Mouse (Mus musculus) bone marrow, adult 2 months (tissue): Measurements from ENCODE around the gene Mrpl51. TPM values are rescaled to one million over a fixed set of nuclear protein-coding genes. Genes with fewer than 3 reads are reported as not detected.
A peak's percentile ranks its signal among the peaks of the same experiment; 100 is the strongest.

Experiments used
- H3K27ac ChIP-seq: fragments of 200-500 bp; 2 replicates; pipeline ENCODE4 v1.5.1; 2012; ENCODE audit warnings: low read depth, mild to moderate bottlenecking, control low read depth, inconsistent platforms, low read length; ENCODE audit not compliant: control insufficient read depth, poor library complexity, insufficient read depth
- H3K4me1 ChIP-seq: fragments of 200-500 bp; 2 replicates; pipeline ENCODE4 v1.6.1; 2011; ENCODE audit warnings: low read length; ENCODE audit not compliant: control insufficient read depth, insufficient read depth
- H3K4me3 ChIP-seq: fragments of 200-500 bp; replicated peaks from 2 replicates; pipeline ENCODE3; 2011; ENCODE audit warnings: mild to moderate bottlenecking, low read depth, low read length, control low read depth; ENCODE audit not compliant: control insufficient read depth
- CTCF ChIP-seq: fragments of 200-500 bp; IDR thresholded peaks from 2 replicates; pipeline ENCODE4 v1.5.1; 2011; ENCODE audit warnings: low read length, control low read depth; ENCODE audit not compliant: control insufficient read depth, insufficient read depth
- POLR2A ChIP-seq: fragments of 200-500 bp; IDR thresholded peaks from 2 replicates; pipeline ENCODE4 v1.6.1; 2011; ENCODE audit warnings: low read depth, mild to moderate bottlenecking, control low read depth, low read length, borderline replicate concordance; ENCODE audit not compliant: control insufficient read depth
- WGBS: fragments of 180-500 bp; shearing (Covaris S2); methylation state at CpG from one replicate; pipeline ENCODE4 v1.1.7; 2018; 5-methylcytosine and 5-hydroxymethylcytosine counted together
- polyA plus RNA-seq: library from polyadenylated mRNA; stranded (reverse); fragments of >200 nt; gene quantifications from 2 replicates; pipeline ENCODE4 v1.2.4, GENCODE M21; 2011; ENCODE audit warnings: low replicate concordance; ENCODE audit not compliant: missing spikeins, insufficient read depth, insufficient read length

The Mrpl51 gene
- polyA plus RNA-seq, 1 experiment: 193 TPM

GRCm38 (mm10) chr6:125148251-125148925 is 43.2 kb upstream of the Mrpl51 start:
- no peak overlapping the region for H3K4me3 ChIP-seq
- peaks cover 11% of the 10 kb centered on the region; the same call in 1 of the 2 replicates for H3K4me1 ChIP-seq
- 35% methylated on average over 18 of the region's 18 CpGs for WGBS
- TF ChIP-seq POLR2A: peak; percentile 22; the same call in 1 of the 2 replicates
- TF ChIP-seq CTCF: no peak
- peak overlapping the region; percentile 13 for H3K27ac ChIP-seq

- H3K4me3 ChIP-seq: no peak overlapping the region
- peaks cover 11% of the 10 kb centered on the region; the same call in 1 of the 2 replicates for H3K4me1 ChIP-seq
- peak overlapping the region; percentile 44 for H3K27ac ChIP-seq
- TF ChIP-seq CTCF (no peak), POLR2A (peak; percentile 25; the same call in 1 of the 2 replicates)
- 36% methylated on average over 16 of the region's 16 CpGs for WGBS
These were observed 42.6 kb upstream of the Mrpl51 start for GRCm38 (mm10) chr6:125148926-125149568.

GRCm38 (mm10) chr6:125149569-125149950 is 42.0 kb upstream of the Mrpl51 start:
- Histone ChIP-seq H3K27ac (peak overlapping the region; percentile 44; the same call in 1 of the 2 replicates), H3K4me3 (no peak overlapping the region), H3K4me1 (peaks cover 11% of the 10 kb centered on the region; the same call in 1 of the 2 replicates)
- TF ChIP-seq CTCF (no peak), POLR2A (no peak)
- WGBS: 66% methylated on average over 7 of the region's 7 CpGs

- WGBS: 63% methylated on average over 22 of the region's 22 CpGs
- Histone ChIP-seq H3K4me3 (no peak overlapping the region), H3K27ac (no peak overlapping the region; the same call in 1 of the 2 replicates), H3K4me1 (peaks cover 5% of the 10 kb centered on the region; the same call in 1 of the 2 replicates)
- no peak for TF ChIP-seq CTCF
- TF ChIP-seq POLR2A: no peak
These were observed 39.2 kb upstream of the Mrpl51 start for GRCm38 (mm10) chr6:125152212-125153017.

DNA sequence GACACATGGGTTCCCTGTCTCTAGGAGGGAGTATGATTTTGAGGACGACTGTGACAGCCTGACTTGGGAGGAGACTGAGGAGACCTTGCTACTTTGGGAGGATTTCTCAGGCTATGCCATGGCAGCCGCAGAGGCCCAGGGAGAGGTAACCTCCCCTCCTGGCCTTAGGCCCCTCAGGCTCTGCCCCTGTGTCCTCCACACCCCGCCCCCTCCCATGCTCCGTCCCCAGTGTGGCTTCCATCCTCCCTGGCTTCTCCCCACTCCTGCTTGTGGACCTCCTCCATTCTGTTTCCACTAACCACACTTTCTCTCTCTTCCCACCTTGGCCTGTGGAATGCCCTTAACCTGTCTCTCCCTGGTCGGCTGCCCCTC is 38.6 kb upstream of the Mrpl51 start:
- Histone ChIP-seq H3K4me1 (peaks cover 5% of the 10 kb centered on the region; the same call in 1 of the 2 replicates), H3K4me3 (no peak overlapping the region), H3K27ac (no peak overlapping the region)
- 76% methylated on average over 5 of the region's 5 CpGs for WGBS
- no peak for TF ChIP-seq CTCF
- no peak for TF ChIP-seq POLR2A

DNA sequence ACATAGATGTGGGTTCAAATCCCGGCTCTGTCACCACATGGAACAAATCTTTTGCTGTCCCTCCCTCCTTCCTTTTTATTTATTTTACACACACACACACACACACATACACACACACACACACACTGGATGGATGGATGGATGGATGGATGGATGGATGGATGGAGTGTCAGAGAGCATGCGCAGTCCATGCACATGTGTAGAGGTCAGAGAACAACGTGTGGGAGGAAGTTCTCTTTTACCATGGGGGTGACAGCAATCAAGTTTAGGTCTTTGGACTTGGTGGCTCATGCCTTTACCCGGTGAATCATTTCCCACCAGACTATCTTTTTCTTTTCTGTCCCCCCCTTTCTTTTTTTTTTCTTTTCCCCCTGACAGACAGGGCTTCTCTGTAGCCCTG is 37.9 kb upstream of the Mrpl51 start:
- Histone ChIP-seq H3K4me3 (no peak overlapping the region), H3K4me1 (peaks cover 1% of the 10 kb centered on the region; the same call in 1 of the 2 replicates), H3K27ac (no peak overlapping the region)
- WGBS: 74% methylated on average over 4 of the region's 4 CpGs
- no peak for TF ChIP-seq CTCF

DNA sequence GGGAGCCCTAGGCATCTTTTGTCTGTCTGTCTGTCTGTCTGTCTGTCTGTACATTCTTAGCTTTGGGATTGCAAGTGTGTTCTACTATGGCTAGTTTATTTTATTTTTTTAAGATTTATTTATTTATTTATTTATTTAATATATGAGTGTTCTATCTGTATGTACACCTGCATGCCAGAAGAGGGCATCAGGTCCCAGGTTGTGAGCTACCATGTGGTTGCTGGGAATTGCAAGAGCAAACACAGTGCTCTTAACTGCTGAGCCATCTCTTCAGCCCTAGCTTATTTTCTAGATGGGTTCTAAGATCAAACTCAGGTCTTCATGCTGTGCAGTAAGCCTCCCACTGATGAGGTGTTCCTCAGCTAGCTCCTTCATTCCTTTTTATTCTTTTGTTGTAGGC is 37.1 kb upstream of the Mrpl51 start:
- TF ChIP-seq POLR2A (no peak), CTCF (peak; percentile 41)
- Histone ChIP-seq H3K4me3 (no peak overlapping the region), H3K4me1 (no peaks in the 10 kb centered on the region; the same call in 1 of the 2 replicates), H3K27ac (no peak overlapping the region)

- Histone ChIP-seq H3K4me3 (no peak overlapping the region), H3K4me1 (no peaks in the 10 kb centered on the region; the same call in 1 of the 2 replicates), H3K27ac (no peak overlapping the region)
- WGBS: 67% methylated on average over 8 of the region's 8 CpGs
- TF ChIP-seq CTCF (no peak), POLR2A (no peak)
These were observed 36.3 kb upstream of the Mrpl51 start for GRCm38 (mm10) chr6:125155262-125155661.
